Mouse (Mus musculus) heart, embryonic 11.5 days (tissue): ENCODE measurements at regions not wholly inside any gene's neighbourhood (a gene's known extent, or its start where the extent isn't known, plus 50 kb on each side); places are given as distances from the start of the nearest gene placed in this dataset.

ENCODE experiments used
- ATAC-seq: fragments of 200-750 bp; cut with Nextera tagmentation; replicated peaks from 2 replicates; pipeline ENCODE4 v1.8.0; 2017; ENCODE audit warnings: moderate library complexity; ENCODE audit not compliant: insufficient number of reproducible peaks, low FRiP score, low TSS enrichment
- H3K27ac ChIP-seq: fragments of 300-500 bp; sonication (generic); 2 replicates; pipeline ENCODE4 v1.5.1; 2014; ENCODE audit warnings: mild to moderate bottlenecking, low read depth, low read length
- H3K27me3 ChIP-seq: fragments of 300-500 bp; sonication (generic); 2 replicates; pipeline ENCODE4 v1.6.1; 2014; ENCODE audit warnings: mild to moderate bottlenecking, low read length, mixed read lengths; ENCODE audit not compliant: control insufficient read depth, insufficient read depth
- H3K36me3 ChIP-seq: fragments of 300-500 bp; sonication (generic); 2 replicates; pipeline ENCODE4 v1.6.1; 2014; ENCODE audit warnings: mild to moderate bottlenecking, low read length, moderate library complexity, mixed read lengths; ENCODE audit not compliant: control insufficient read depth, insufficient read depth
- H3K4me1 ChIP-seq: fragments of 300-500 bp; sonication (generic); 2 replicates; pipeline ENCODE4 v1.6.1; 2014; ENCODE audit warnings: low read length; ENCODE audit not compliant: control insufficient read depth, insufficient read depth
- H3K4me2 ChIP-seq: fragments of 300-500 bp; sonication (generic); 2 replicates; pipeline ENCODE4 v1.6.1; 2014; ENCODE audit warnings: mild to moderate bottlenecking, moderate library complexity
- H3K4me3 ChIP-seq: fragments of 300-500 bp; sonication (generic); 2 replicates; pipeline ENCODE4 v1.5.1; 2014; ENCODE audit warnings: low read depth, low read length
- H3K9ac ChIP-seq: fragments of 300-500 bp; sonication (generic); 2 replicates; pipeline ENCODE4 v1.6.1; 2014; ENCODE audit warnings: mild to moderate bottlenecking, low read depth, low read length, moderate library complexity
- H3K9me3 ChIP-seq: fragments of 300-500 bp; sonication (generic); replicated peaks from 2 replicates; pipeline ENCODE4 v1.6.1; 2016; ENCODE audit warnings: low read length; ENCODE audit not compliant: control insufficient read depth
- WGBS: fragments of 180-500 bp; shearing (Covaris S2); extraction: QIAGEN DNeasy Blood & Tissue Kit; methylation state at CpG from one replicate; pipeline ENCODE4 v1.1.7; 2014; ENCODE audit not compliant: insufficient replicate concordance; 5-methylcytosine and 5-hydroxymethylcytosine counted together

GRCm38 (mm10) chr13:7691232-7691631, 511.4 kb upstream of the Adarb2 start:
- no peaks in the 10 kb centered on the region for H3K27me3 ChIP-seq
- H3K36me3 ChIP-seq: no peaks in the 10 kb centered on the region
- no peak overlapping the region for H3K27ac ChIP-seq
- no peak overlapping the region for H3K9ac ChIP-seq
- 28% methylated on average over 5 of the region's 5 CpGs for WGBS
- ATAC-seq: peak; percentile 65
- H3K9me3 ChIP-seq: no peaks in the 10 kb centered on the region
- H3K4me2 ChIP-seq: no peak overlapping the region
- no peak overlapping the region for H3K4me3 ChIP-seq
- H3K4me1 ChIP-seq: no peaks in the 10 kb centered on the region

- no peaks in the 10 kb centered on the region for H3K27me3 ChIP-seq
- H3K27ac ChIP-seq: no peak overlapping the region
- H3K9me3 ChIP-seq: no peaks in the 10 kb centered on the region
- no peak overlapping the region for H3K9ac ChIP-seq
- H3K4me2 ChIP-seq: no peak overlapping the region
- no peaks in the 10 kb centered on the region for H3K36me3 ChIP-seq
- no peaks in the 10 kb centered on the region for H3K4me1 ChIP-seq
- WGBS: 65% methylated on average over 4 of the region's 4 CpGs
- no peak for ATAC-seq
- no peak overlapping the region for H3K4me3 ChIP-seq
Observed at GRCm38 (mm10) chr13:7697647-7698365, 504.9 kb upstream of the Adarb2 start.

- H3K4me2 ChIP-seq: no peak overlapping the region
- no peaks in the 10 kb centered on the region for H3K4me1 ChIP-seq
- H3K36me3 ChIP-seq: no peaks in the 10 kb centered on the region
- H3K27me3 ChIP-seq: no peaks in the 10 kb centered on the region
- H3K4me3 ChIP-seq: no peak overlapping the region
- H3K27ac ChIP-seq: no peak overlapping the region
- 42% methylated on average over 2 of the region's 2 CpGs for WGBS
- no peak overlapping the region for H3K9ac ChIP-seq
- no peak for ATAC-seq
- no peaks in the 10 kb centered on the region for H3K9me3 ChIP-seq
Observed at GRCm38 (mm10) chr13:7721558-7721957, 481.1 kb upstream of the Adarb2 start.

GRCm38 (mm10) chr13:7749688-7750087, 453.0 kb upstream of the Adarb2 start:
- no peaks in the 10 kb centered on the region for H3K9me3 ChIP-seq
- no peak overlapping the region for H3K4me2 ChIP-seq
- H3K9ac ChIP-seq: no peak overlapping the region
- no peaks in the 10 kb centered on the region for H3K36me3 ChIP-seq
- no peaks in the 10 kb centered on the region for H3K27me3 ChIP-seq
- no peak overlapping the region for H3K4me3 ChIP-seq
- H3K4me1 ChIP-seq: no peaks in the 10 kb centered on the region
- ATAC-seq: no peak
- H3K27ac ChIP-seq: no peak overlapping the region
- WGBS: 79% methylated on average over 1 of the region's 1 CpGs

GRCm38 (mm10) chr13:7785252-7785651, 417.4 kb upstream of the Adarb2 start:
- Histone ChIP-seq H3K4me3 (no peak overlapping the region), H3K4me1 (no peaks in the 10 kb centered on the region), H3K4me2 (no peak overlapping the region), H3K27me3 (no peaks in the 10 kb centered on the region), H3K36me3 (no peaks in the 10 kb centered on the region), H3K9me3 (no peaks in the 10 kb centered on the region), H3K27ac (no peak overlapping the region), H3K9ac (no peak overlapping the region)
- no peak for ATAC-seq
- 77% methylated on average over 3 of the region's 3 CpGs for WGBS

- no peaks in the 10 kb centered on the region for H3K4me1 ChIP-seq
- WGBS: 70% methylated on average over 2 of the region's 2 CpGs
- ATAC-seq: no peak
Observed at GRCm38 (mm10) chr13:7790069-7790468, 412.6 kb upstream of the Adarb2 start.

More at GRCm38 (mm10) chr13:7790069-7790468, 412.6 kb upstream of the Adarb2 start:
- no peaks in the 10 kb centered on the region for H3K27me3 ChIP-seq
- H3K4me2 ChIP-seq: no peak overlapping the region
- no peaks in the 10 kb centered on the region for H3K9me3 ChIP-seq
- H3K4me3 ChIP-seq: no peak overlapping the region
- no peaks in the 10 kb centered on the region for H3K36me3 ChIP-seq
- no peak overlapping the region for H3K9ac ChIP-seq
- H3K27ac ChIP-seq: no peak overlapping the region
